Mouse (Mus musculus): ENCODE results near the gene Iqgap2. TPM values are rescaled to one million over a fixed set of nuclear protein-coding genes. Genes with fewer than 3 reads are reported as not detected.

Gene Iqgap2
- polyA plus RNA-seq, 1 experiment from 2014 or later: 3.0 TPM

- WGBS: 91% methylated on average over 10 of the region's 10 CpGs
Measured at GRCm38 (mm10) chr13:95889366-95889765, 2.4 kb downstream of the Iqgap2 start.

GRCm38 (mm10) chr13:95888621-95889020, 3.1 kb downstream of the Iqgap2 start:
- no peak overlapping the region for H3K9ac ChIP-seq (ENCODE audit: low read depth, low read length)
- ATAC-seq: no peak

More at GRCm38 (mm10) chr13:95889366-95889765, 2.4 kb downstream of the Iqgap2 start:
- ATAC-seq: no peak
- Histone ChIP-seq H3K4me2 (ENCODE audit: low read length) (no peak overlapping the region), H3K9me3 (replicated peaks; ENCODE audit: control insufficient read depth, low read length, poor library complexity, severe bottlenecking) (no peaks in the 10 kb centered on the region), H3K9ac (ENCODE audit: low read depth, low read length) (no peak overlapping the region), H3K27ac (ENCODE audit: low read length) (no peak overlapping the region), H3K27me3 (ENCODE audit: control insufficient read depth, insufficient read depth, low read depth, low read length) (no peaks in the 10 kb centered on the region), H3K36me3 (ENCODE audit: control insufficient read depth, insufficient read depth, low read length) (no peaks in the 10 kb centered on the region), H3K4me1 (ENCODE audit: control insufficient read depth, insufficient read depth, low read length) (peaks cover 16% of the 10 kb centered on the region), H3K4me3 (ENCODE audit: low read depth, low read length) (no peak overlapping the region)

DNA sequence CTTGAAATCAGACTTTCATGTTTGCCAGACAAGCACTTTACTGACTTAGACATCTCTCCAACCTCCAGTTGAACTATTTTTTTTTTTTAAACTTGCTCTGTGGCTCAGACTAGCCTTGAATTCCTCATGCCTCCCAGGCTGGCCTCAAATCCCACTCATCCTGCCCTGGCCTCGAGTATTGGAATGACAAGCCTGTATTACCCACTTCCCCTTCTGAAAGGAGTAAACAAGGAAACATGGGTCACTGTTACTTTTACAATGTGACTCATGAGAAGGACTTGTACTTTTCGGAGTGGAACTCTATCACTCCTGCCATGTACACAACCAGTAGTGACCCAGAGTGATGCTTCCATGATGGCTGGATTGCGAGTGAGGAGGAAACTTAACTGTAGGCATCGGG, 3.6 kb downstream of the Iqgap2 start:
- no peak overlapping the region for H3K4me3 ChIP-seq (ENCODE audit: low read depth, low read length)
- 84% methylated on average over 4 of the region's 4 CpGs for WGBS
- H3K4me2 ChIP-seq (ENCODE audit: low read length): no peak overlapping the region
- H3K4me1 ChIP-seq (ENCODE audit: control insufficient read depth, insufficient read depth, low read length): peaks cover 16% of the 10 kb centered on the region
- no peak for ATAC-seq
- H3K27me3 ChIP-seq (ENCODE audit: control insufficient read depth, insufficient read depth, low read depth, low read length): no peaks in the 10 kb centered on the region
- no peak overlapping the region for H3K9ac ChIP-seq (ENCODE audit: low read depth, low read length)
- no peak overlapping the region for H3K27ac ChIP-seq (ENCODE audit: low read length)
- no peaks in the 10 kb centered on the region for H3K36me3 ChIP-seq (ENCODE audit: control insufficient read depth, insufficient read depth, low read length)
- H3K9me3 ChIP-seq (replicated peaks; ENCODE audit: control insufficient read depth, low read length, poor library complexity, severe bottlenecking): no peaks in the 10 kb centered on the region

More at GRCm38 (mm10) chr13:95888621-95889020, 3.1 kb downstream of the Iqgap2 start:
- no peaks in the 10 kb centered on the region for H3K27me3 ChIP-seq (ENCODE audit: control insufficient read depth, insufficient read depth, low read depth, low read length)
- H3K4me2 ChIP-seq (ENCODE audit: low read length): no peak overlapping the region
- H3K4me1 ChIP-seq (ENCODE audit: control insufficient read depth, insufficient read depth, low read length): peaks cover 16% of the 10 kb centered on the region
- 93% methylated on average over 12 of the region's 12 CpGs for WGBS
- no peaks in the 10 kb centered on the region for H3K9me3 ChIP-seq (replicated peaks; ENCODE audit: control insufficient read depth, low read length, poor library complexity, severe bottlenecking)
- H3K27ac ChIP-seq (ENCODE audit: low read length): no peak overlapping the region
- no peak overlapping the region for H3K4me3 ChIP-seq (ENCODE audit: low read depth, low read length)
- no peaks in the 10 kb centered on the region for H3K36me3 ChIP-seq (ENCODE audit: control insufficient read depth, insufficient read depth, low read length)

- 87% methylated on average over 7 of the region's 7 CpGs for WGBS
- Histone ChIP-seq H3K4me3 (ENCODE audit: low read depth, low read length) (no peak overlapping the region), H3K27me3 (ENCODE audit: control insufficient read depth, insufficient read depth, low read depth, low read length) (no peaks in the 10 kb centered on the region), H3K4me1 (ENCODE audit: control insufficient read depth, insufficient read depth, low read length) (peaks cover 13% of the 10 kb centered on the region), H3K27ac (ENCODE audit: low read length) (no peak overlapping the region), H3K9me3 (replicated peaks; ENCODE audit: control insufficient read depth, low read length, poor library complexity, severe bottlenecking) (no peaks in the 10 kb centered on the region), H3K36me3 (ENCODE audit: control insufficient read depth, insufficient read depth, low read length) (no peaks in the 10 kb centered on the region), H3K4me2 (ENCODE audit: low read length) (no peak overlapping the region), H3K9ac (ENCODE audit: low read depth, low read length) (no peak overlapping the region)
- ATAC-seq: no peak
Measured at GRCm38 (mm10) chr13:95887375-95887774, 4.3 kb downstream of the Iqgap2 start.

GRCm38 (mm10) chr13:95884455-95884854, 7.3 kb downstream of the Iqgap2 start:
- H3K4me1 ChIP-seq (ENCODE audit: control insufficient read depth, insufficient read depth, low read length): no peaks in the 10 kb centered on the region
- H3K27ac ChIP-seq (ENCODE audit: low read length): no peak overlapping the region
- H3K9ac ChIP-seq (ENCODE audit: low read depth, low read length): no peak overlapping the region
- H3K4me3 ChIP-seq (ENCODE audit: low read depth, low read length): no peak overlapping the region
- H3K9me3 ChIP-seq (replicated peaks; ENCODE audit: control insufficient read depth, low read length, poor library complexity, severe bottlenecking): no peaks in the 10 kb centered on the region
- no peaks in the 10 kb centered on the region for H3K27me3 ChIP-seq (ENCODE audit: control insufficient read depth, insufficient read depth, low read depth, low read length)
- WGBS: 91% methylated on average over 3 of the region's 3 CpGs
- no peak for ATAC-seq
- H3K4me2 ChIP-seq (ENCODE audit: low read length): no peak overlapping the region
- no peaks in the 10 kb centered on the region for H3K36me3 ChIP-seq (ENCODE audit: control insufficient read depth, insufficient read depth, low read length)

DNA sequence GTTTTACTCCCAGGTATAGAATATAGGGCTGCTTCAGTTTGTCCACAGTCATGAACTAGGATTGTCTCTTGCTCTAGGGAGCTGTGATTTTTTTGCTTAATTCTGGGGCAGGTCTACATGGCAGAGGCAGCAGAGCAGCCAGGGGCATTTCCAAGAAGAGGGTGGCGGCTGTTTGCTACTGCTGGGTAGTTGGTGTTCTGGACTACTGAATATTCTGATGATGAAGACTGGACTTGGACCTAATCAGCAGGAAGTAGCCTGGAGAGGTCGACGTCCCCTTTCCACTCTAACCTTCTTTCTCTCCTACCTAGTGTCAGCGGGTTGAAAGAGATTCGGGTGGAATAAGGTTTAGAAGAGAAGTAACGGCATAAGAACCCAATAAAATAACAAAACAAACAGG, 9.7 kb downstream of the Iqgap2 start:
- Histone ChIP-seq H3K9ac (ENCODE audit: low read depth, low read length) (no peak overlapping the region), H3K27me3 (ENCODE audit: control insufficient read depth, insufficient read depth, low read depth, low read length) (no peaks in the 10 kb centered on the region), H3K4me3 (ENCODE audit: low read depth, low read length) (no peak overlapping the region), H3K36me3 (ENCODE audit: control insufficient read depth, insufficient read depth, low read length) (no peaks in the 10 kb centered on the region), H3K27ac (ENCODE audit: low read length) (no peak overlapping the region), H3K4me1 (ENCODE audit: control insufficient read depth, insufficient read depth, low read length) (no peaks in the 10 kb centered on the region), H3K4me2 (ENCODE audit: low read length) (no peak overlapping the region), H3K9me3 (replicated peaks; ENCODE audit: control insufficient read depth, low read length, poor library complexity, severe bottlenecking) (no peaks in the 10 kb centered on the region)
- WGBS: 93% methylated on average over 6 of the region's 6 CpGs
- ATAC-seq: no peak

DNA sequence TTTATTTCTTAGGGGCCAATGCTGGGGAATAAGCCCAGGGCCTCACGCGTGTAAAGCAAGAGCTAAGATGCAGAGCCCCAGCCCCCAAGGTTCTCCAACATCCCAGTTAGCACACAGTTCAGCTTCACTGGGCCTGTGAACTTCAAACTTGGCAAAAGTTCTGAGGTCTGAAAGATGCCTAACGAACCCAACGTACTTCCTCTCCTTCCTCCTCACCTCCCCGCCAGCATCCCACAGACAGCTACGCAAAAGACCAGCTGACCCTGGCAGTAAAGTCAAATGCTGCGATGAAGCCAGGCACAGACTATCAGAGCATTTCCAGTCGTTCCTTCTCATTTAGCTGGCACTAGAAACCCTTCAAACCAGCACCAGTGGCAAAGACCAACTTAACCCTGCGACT, 10.3 kb downstream of the Iqgap2 start:
- Histone ChIP-seq H3K36me3 (ENCODE audit: control insufficient read depth, insufficient read depth, low read length) (no peaks in the 10 kb centered on the region), H3K9ac (ENCODE audit: low read depth, low read length) (no peak overlapping the region), H3K27ac (ENCODE audit: low read length) (no peak overlapping the region), H3K4me3 (ENCODE audit: low read depth, low read length) (no peak overlapping the region), H3K9me3 (replicated peaks; ENCODE audit: control insufficient read depth, low read length, poor library complexity, severe bottlenecking) (no peaks in the 10 kb centered on the region), H3K4me2 (ENCODE audit: low read length) (no peak overlapping the region), H3K4me1 (ENCODE audit: control insufficient read depth, insufficient read depth, low read length) (no peaks in the 10 kb centered on the region), H3K27me3 (ENCODE audit: control insufficient read depth, insufficient read depth, low read depth, low read length) (no peaks in the 10 kb centered on the region)
- 91% methylated on average over 9 of the region's 9 CpGs for WGBS
- ATAC-seq: no peak

DNA sequence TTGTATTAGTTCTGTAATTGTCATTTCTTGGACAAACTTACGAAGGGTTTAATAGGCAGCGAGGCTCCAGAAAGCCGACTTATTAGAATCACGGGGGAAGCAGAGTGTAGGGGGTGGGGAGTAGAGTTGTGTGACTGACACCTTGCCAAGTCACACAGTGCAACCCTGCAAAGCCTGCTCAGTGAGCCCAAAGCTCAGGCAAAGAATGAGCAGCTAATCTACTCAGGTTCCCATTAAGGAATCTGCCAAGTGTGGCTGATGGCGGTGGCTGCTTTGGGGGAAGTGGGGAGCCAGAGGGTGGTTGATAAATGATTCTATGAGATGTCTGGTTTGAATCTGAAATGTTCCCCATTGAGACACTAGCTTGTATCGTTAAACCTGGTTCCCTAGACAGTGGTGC, 11.1 kb downstream of the Iqgap2 start:
- Histone ChIP-seq H3K9me3 (replicated peaks; ENCODE audit: control insufficient read depth, low read length, poor library complexity, severe bottlenecking) (no peaks in the 10 kb centered on the region), H3K36me3 (ENCODE audit: control insufficient read depth, insufficient read depth, low read length) (no peaks in the 10 kb centered on the region), H3K4me2 (ENCODE audit: low read length) (no peak overlapping the region), H3K4me1 (ENCODE audit: control insufficient read depth, insufficient read depth, low read length) (no peaks in the 10 kb centered on the region), H3K27me3 (ENCODE audit: control insufficient read depth, insufficient read depth, low read depth, low read length) (no peaks in the 10 kb centered on the region), H3K9ac (ENCODE audit: low read depth, low read length) (no peak overlapping the region), H3K27ac (ENCODE audit: low read length) (no peak overlapping the region), H3K4me3 (ENCODE audit: low read depth, low read length) (no peak overlapping the region)
- no peak for ATAC-seq
- WGBS: 54% methylated on average over 6 of the region's 6 CpGs

DNA sequence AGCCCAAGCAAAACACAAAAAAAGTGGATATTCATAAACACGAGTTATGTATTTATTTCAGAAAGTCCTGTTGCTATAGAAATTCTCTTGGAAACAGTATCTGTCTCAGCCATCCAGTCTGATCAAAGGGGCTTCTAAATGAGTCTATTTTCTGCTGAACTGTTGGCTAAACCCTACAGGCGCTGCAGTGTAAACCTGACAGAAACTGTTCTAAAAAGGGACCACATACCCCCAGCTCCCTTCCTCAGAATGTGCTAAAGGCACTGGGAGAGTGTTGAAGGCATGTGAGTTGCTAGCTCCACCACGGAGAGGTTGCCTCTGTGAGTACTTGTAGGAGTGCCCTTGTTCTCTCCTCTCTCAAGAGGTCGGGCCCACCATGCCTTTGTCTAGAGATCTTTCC, 19.7 kb downstream of the Iqgap2 start:
- WGBS: 51% methylated on average over 4 of the region's 4 CpGs
- ATAC-seq: no peak

GRCm38 (mm10) chr13:95870626-95871025, 21.1 kb downstream of the Iqgap2 start:
- peaks cover 16% of the 10 kb centered on the region for H3K4me1 ChIP-seq (ENCODE audit: control insufficient read depth, insufficient read depth, low read length)
- H3K36me3 ChIP-seq (ENCODE audit: control insufficient read depth, insufficient read depth, low read length): no peaks in the 10 kb centered on the region
- H3K4me3 ChIP-seq (ENCODE audit: low read depth, low read length): no peak overlapping the region
- no peak for ATAC-seq
- H3K4me2 ChIP-seq (ENCODE audit: low read length): no peak overlapping the region
- H3K27me3 ChIP-seq (ENCODE audit: control insufficient read depth, insufficient read depth, low read depth, low read length): no peaks in the 10 kb centered on the region
- no peak overlapping the region for H3K27ac ChIP-seq (ENCODE audit: low read length)
- no peaks in the 10 kb centered on the region for H3K9me3 ChIP-seq (replicated peaks; ENCODE audit: control insufficient read depth, low read length, poor library complexity, severe bottlenecking)
- WGBS: 82% methylated on average over 6 of the region's 8 CpGs
- H3K9ac ChIP-seq (ENCODE audit: low read depth, low read length): no peak overlapping the region

More for the DNA sequence above, 19.7 kb downstream of the Iqgap2 start:
- H3K27ac ChIP-seq (ENCODE audit: low read length): no peak overlapping the region
- no peaks in the 10 kb centered on the region for H3K27me3 ChIP-seq (ENCODE audit: control insufficient read depth, insufficient read depth, low read depth, low read length)
- H3K36me3 ChIP-seq (ENCODE audit: control insufficient read depth, insufficient read depth, low read length): no peaks in the 10 kb centered on the region
- no peak overlapping the region for H3K9ac ChIP-seq (ENCODE audit: low read depth, low read length)
- H3K4me3 ChIP-seq (ENCODE audit: low read depth, low read length): no peak overlapping the region
- H3K9me3 ChIP-seq (replicated peaks; ENCODE audit: control insufficient read depth, low read length, poor library complexity, severe bottlenecking): no peaks in the 10 kb centered on the region
- H3K4me1 ChIP-seq (ENCODE audit: control insufficient read depth, insufficient read depth, low read length): peaks cover 16% of the 10 kb centered on the region
- no peak overlapping the region for H3K4me2 ChIP-seq (ENCODE audit: low read length)
